Mouse (Mus musculus) kidney, embryonic 15.5 days (tissue): Measurements from ENCODE around the gene Bub1. TPM values are rescaled to one million over a fixed set of nuclear protein-coding genes. Genes with fewer than 3 reads are reported as not detected.

Experiments
- ATAC-seq: fragments of 200-750 bp; cut with Nextera tagmentation; replicated peaks from 2 replicates; pipeline ENCODE4 v1.8.0; 2017; ENCODE audit warnings: moderate TSS enrichment; ENCODE audit not compliant: low FRiP score
- H3K27ac ChIP-seq: fragments of 300-500 bp; sonication (generic); 2 replicates; pipeline ENCODE4 v1.5.1; 2015; ENCODE audit warnings: mild to moderate bottlenecking, inconsistent platforms
- H3K27me3 ChIP-seq: fragments of 300-500 bp; sonication (generic); 2 replicates; pipeline ENCODE4 v1.6.1; 2015; ENCODE audit warnings: inconsistent platforms
- H3K36me3 ChIP-seq: fragments of 300-500 bp; sonication (generic); 2 replicates; pipeline ENCODE4 v1.6.1; 2015; ENCODE audit warnings: inconsistent platforms
- H3K4me1 ChIP-seq: fragments of 300-500 bp; sonication (generic); 2 replicates; pipeline ENCODE4 v1.6.1; 2015; ENCODE audit warnings: inconsistent platforms
- H3K4me2 ChIP-seq: fragments of 300-500 bp; sonication (generic); 2 replicates; pipeline ENCODE4 v1.6.1; 2015; ENCODE audit warnings: moderate library complexity, mild to moderate bottlenecking, inconsistent platforms
- H3K4me3 ChIP-seq: fragments of 300-500 bp; sonication (generic); replicated peaks from 2 replicates; pipeline ENCODE4 v1.5.1; 2015; ENCODE audit warnings: mild to moderate bottlenecking, inconsistent platforms
- H3K9ac ChIP-seq: fragments of 300-500 bp; sonication (generic); 2 replicates; pipeline ENCODE4 v1.6.1; 2015; ENCODE audit warnings: mild to moderate bottlenecking, inconsistent platforms
- H3K9me3 ChIP-seq: fragments of 300-500 bp; sonication (generic); replicated peaks from 2 replicates; pipeline ENCODE4 v1.6.1; 2016; ENCODE audit warnings: inconsistent platforms
- WGBS: fragments of 180-500 bp; shearing (Covaris S2); methylation state at CpG from one replicate; pipeline ENCODE4 v1.1.7; 2015; ENCODE audit warnings: mixed read lengths; 5-methylcytosine and 5-hydroxymethylcytosine counted together
- polyA plus RNA-seq: library from polyadenylated mRNA; unstranded; fragments of >200 nt; fragmentation: Nextera tagmentation; extraction: Ambion mirVana; gene quantifications from 2 replicates; pipeline ENCODE4 v1.2.1, GENCODE M21; 2015

The Bub1 gene
- polyA plus RNA-seq, 1 experiment from 2014 or later: 61.6 TPM

- H3K36me3 ChIP-seq: peaks cover 4% of the 10 kb centered on the region; the same call in 1 of the 2 replicates
- no peaks in the 10 kb centered on the region for H3K9me3 ChIP-seq
- no peak overlapping the region for H3K4me2 ChIP-seq
- no peak overlapping the region for H3K9ac ChIP-seq
- H3K4me3 ChIP-seq: no peak overlapping the region
- peaks cover 13% of the 10 kb centered on the region for H3K4me1 ChIP-seq
- ATAC-seq: no peak
- 13% methylated on average over 2 of the region's 2 CpGs for WGBS
- H3K27me3 ChIP-seq: peaks cover 19% of the 10 kb centered on the region
- H3K27ac ChIP-seq: no peak overlapping the region
These were observed 1.1 kb upstream of the Bub1 start for GRCm38 (mm10) chr2:127832833-127833190.

GRCm38 (mm10) chr2:127832103-127832832, 603 bp upstream of the Bub1 start:
- 40% methylated on average over 11 of the region's 11 CpGs for WGBS
- no peaks in the 10 kb centered on the region for H3K9me3 ChIP-seq
- peaks cover 13% of the 10 kb centered on the region for H3K4me1 ChIP-seq
- peaks cover 14% of the 10 kb centered on the region for H3K27me3 ChIP-seq
- H3K9ac ChIP-seq: 0 out of 2 replicates have a peak overlapping the region, but pooled peaks have one; percentile 29
- H3K4me3 ChIP-seq: peak overlapping the region; percentile 74
- H3K36me3 ChIP-seq: peaks cover 5% of the 10 kb centered on the region
- peak overlapping the region; percentile 67 for H3K4me2 ChIP-seq
- H3K27ac ChIP-seq: no peak overlapping the region
- peak; percentile 22; the same call in 1 of the 2 replicates for ATAC-seq

GRCm38 (mm10) chr2:127791919-127792603, 39.6 kb downstream of the Bub1 start, which contains the start of gene Mtln:
Mtln (minus strand) TSS chr2:127792488.
- Histone ChIP-seq H3K9me3 (no peaks in the 10 kb centered on the region), H3K4me3 (peak within 1 kb of the TSS; percentile 79), H3K9ac (peak within 1 kb of the TSS; percentile 80), H3K27me3 (no peaks in the 10 kb centered on the region), H3K27ac (peak within 1 kb of the TSS; percentile 96), H3K4me1 (peaks cover 26% of the 10 kb centered on the region), H3K36me3 (no peaks in the 10 kb centered on the region), H3K4me2 (peak within 1 kb of the TSS; percentile 67)
- WGBS: 1% methylated on average over 37 of the region's 37 CpGs
- ATAC-seq: peak; percentile 94

GRCm38 (mm10) chr2:127789651-127790270, 41.9 kb downstream of the Bub1 start:
- H3K9ac ChIP-seq: peak overlapping the region; percentile 71; the same call in 1 of the 2 replicates
- no peaks in the 10 kb centered on the region for H3K27me3 ChIP-seq
- H3K9me3 ChIP-seq: no peaks in the 10 kb centered on the region
- no peaks in the 10 kb centered on the region for H3K36me3 ChIP-seq
- 23% methylated on average over 9 of the region's 9 CpGs for WGBS
- no peak overlapping the region for H3K27ac ChIP-seq
- H3K4me3 ChIP-seq: peak overlapping the region; percentile 84
- H3K4me1 ChIP-seq: peaks cover 26% of the 10 kb centered on the region
- ATAC-seq: no peak
- peak overlapping the region; percentile 72 for H3K4me2 ChIP-seq

- no peak for ATAC-seq
- 5% methylated on average over 11 of the region's 11 CpGs for WGBS
- H3K9ac ChIP-seq: peak overlapping the region; percentile 71
- H3K27ac ChIP-seq: peak overlapping the region; percentile 67
- H3K27me3 ChIP-seq: no peaks in the 10 kb centered on the region
- peak overlapping the region; percentile 72 for H3K4me2 ChIP-seq
- H3K4me3 ChIP-seq: peak overlapping the region; percentile 84
- peaks cover 26% of the 10 kb centered on the region for H3K4me1 ChIP-seq
- H3K36me3 ChIP-seq: no peaks in the 10 kb centered on the region
- H3K9me3 ChIP-seq: no peaks in the 10 kb centered on the region
These were observed 42.5 kb downstream of the Bub1 start for GRCm38 (mm10) chr2:127789138-127789537.

- Histone ChIP-seq H3K4me1 (peaks cover 26% of the 10 kb centered on the region), H3K4me3 (peak within 1 kb of the TSS; percentile 84), H3K36me3 (no peaks in the 10 kb centered on the region), H3K4me2 (peak within 1 kb of the TSS; percentile 72), H3K9ac (peak within 1 kb of the TSS; percentile 71), H3K27me3 (no peaks in the 10 kb centered on the region), H3K27ac (peak within 1 kb of the TSS; percentile 67), H3K9me3 (no peaks in the 10 kb centered on the region)
- under 1% methylated on average over 40 of the region's 40 CpGs for WGBS
- peak; percentile 74 for ATAC-seq
These were observed 43.1 kb downstream of the Bub1 start, which contains the start of gene Nphp1 for GRCm38 (mm10) chr2:127788440-127789116. Nphp1 (minus strand) TSS chr2:127788897.

- 97% methylated on average over 5 of the region's 5 CpGs for WGBS
- no peak overlapping the region for H3K4me2 ChIP-seq
- H3K9ac ChIP-seq: no peak overlapping the region
- H3K4me1 ChIP-seq: peaks cover 26% of the 10 kb centered on the region
- no peaks in the 10 kb centered on the region for H3K36me3 ChIP-seq
- ATAC-seq: no peak
- H3K9me3 ChIP-seq: no peaks in the 10 kb centered on the region
- H3K27ac ChIP-seq: no peak overlapping the region
- H3K4me3 ChIP-seq: no peak overlapping the region
- H3K27me3 ChIP-seq: no peaks in the 10 kb centered on the region
These were observed 44.4 kb downstream of the Bub1 start for GRCm38 (mm10) chr2:127787226-127787625.

GRCm38 (mm10) chr2:127778451-127778850, 53.2 kb downstream of the Bub1 start:
- Histone ChIP-seq H3K27me3 (no peaks in the 10 kb centered on the region), H3K4me1 (peaks cover 5% of the 10 kb centered on the region; the same call in 1 of the 2 replicates), H3K4me2 (no peak overlapping the region), H3K4me3 (no peak overlapping the region), H3K36me3 (peaks cover 30% of the 10 kb centered on the region), H3K9ac (no peak overlapping the region), H3K9me3 (no peaks in the 10 kb centered on the region), H3K27ac (no peak overlapping the region)
- no peak for ATAC-seq
- WGBS: 83% methylated on average over 5 of the region's 5 CpGs

GRCm38 (mm10) chr2:127775013-127775412, 56.7 kb downstream of the Bub1 start:
- Histone ChIP-seq H3K36me3 (peaks cover 41% of the 10 kb centered on the region), H3K4me3 (no peak overlapping the region), H3K27ac (no peak overlapping the region), H3K4me1 (peaks cover 5% of the 10 kb centered on the region; the same call in 1 of the 2 replicates), H3K9me3 (no peaks in the 10 kb centered on the region), H3K4me2 (no peak overlapping the region), H3K27me3 (no peaks in the 10 kb centered on the region), H3K9ac (no peak overlapping the region)
- ATAC-seq: no peak
- WGBS: 65% methylated on average over 3 of the region's 3 CpGs

GRCm38 (mm10) chr2:127774578-127774941, 57.1 kb downstream of the Bub1 start:
- Histone ChIP-seq H3K4me1 (peaks cover 5% of the 10 kb centered on the region; the same call in 1 of the 2 replicates), H3K4me2 (no peak overlapping the region), H3K9ac (no peak overlapping the region), H3K9me3 (no peaks in the 10 kb centered on the region), H3K4me3 (no peak overlapping the region), H3K27ac (no peak overlapping the region), H3K27me3 (no peaks in the 10 kb centered on the region), H3K36me3 (peaks cover 42% of the 10 kb centered on the region)
- WGBS: 41% methylated on average over 1 of the region's 1 CpGs
- ATAC-seq: no peak

GRCm38 (mm10) chr2:127773938-127774577, 57.6 kb downstream of the Bub1 start:
- Histone ChIP-seq H3K27ac (no peak overlapping the region), H3K4me1 (peaks cover 5% of the 10 kb centered on the region; the same call in 1 of the 2 replicates), H3K27me3 (no peaks in the 10 kb centered on the region), H3K4me3 (no peak overlapping the region), H3K9me3 (no peaks in the 10 kb centered on the region), H3K9ac (no peak overlapping the region), H3K36me3 (peaks cover 47% of the 10 kb centered on the region), H3K4me2 (no peak overlapping the region)
- peak; percentile 18; the same call in 1 of the 2 replicates for ATAC-seq
- 57% methylated on average over 15 of the region's 15 CpGs for WGBS
